Comparison of ENCODE assay signal across 8 mouse cellular contexts in genomic region chr2:132247539-132248313, GRCm38 (mm10). TPM values are rescaled to one million over a fixed set of nuclear protein-coding genes. Genes with fewer than 3 reads are reported as not detected.
DNase-seq lines count a peak whose midpoint lies in the region; ATAC-seq lines count a peak whose summit lies in the region.

Gene Tmem230, minus strand, starts transcription at chr2:132247807.

- H3K36me3 ChIP-seq in hindbrain, embryonic 15.5 days: peaks cover 17% of the 10 kb centered on the region; the same call in 1 of the 2 replicates

- H3K9me3 ChIP-seq in hindbrain, embryonic 15.5 days: no peaks in the 10 kb centered on the region

- 6% methylated on average over 50 of the region's 50 CpGs for WGBS in hindbrain, embryonic 15.5 days

- peak within 1 kb of the TSS; percentile 95 for H3K4me2 ChIP-seq in hindbrain, embryonic 15.5 days

- peak within 1 kb of the TSS; percentile 63 for H3K4me3 ChIP-seq in hindbrain, embryonic 15.5 days

- H3K9ac ChIP-seq in hindbrain, embryonic 15.5 days: peak within 1 kb of the TSS; percentile 53

- peak; percentile 96 for DNase-seq in T-cell, adult 2 months (ENCODE audit: low spot score)
- peak; percentile 91 to 93 for DNase-seq in cerebellum, postnatal 36 days
- DNase-seq in frontal cortex, postnatal 36 days (ENCODE audit: low spot score in 2 of 2): peak; percentile 92 to 97
- peak; percentile 92 for DNase-seq in left cerebral cortex, adult 11 months (ENCODE audit: low spot score)
- DNase-seq in lung, postnatal 4 days: peak; percentile 96
- peak; percentile 93 for DNase-seq in retina, postnatal 7 days (ENCODE audit: low read depth, low spot score)
- DNase-seq in urinary bladder, adult 2 months (ENCODE audit: low spot score): peak; percentile 73

- ATAC-seq in hindbrain, embryonic 15.5 days (ENCODE audit: low FRiP score, low read depth): peak; percentile 94

- peaks cover 29% of the 10 kb centered on the region for H3K4me1 ChIP-seq in hindbrain, embryonic 15.5 days (replicated peaks)

- no peaks in the 10 kb centered on the region for H3K27me3 ChIP-seq in hindbrain, embryonic 15.5 days

- H3K27ac ChIP-seq in hindbrain, embryonic 15.5 days (replicated peaks): peak within 1 kb of the TSS; percentile 81

RNA-seq across cellular contexts. Expression of gene Tmem230, which starts in this region (rescaled TPM):
- 43.7 and 51.1 TPM in 2 replicates for polyA plus RNA-seq in hindbrain, embryonic 15.5 days (2015; fragmentation: Nextera tagmentation; extraction: Ambion mirVana)
- 44.1 and 48.0 TPM in 2 replicates for polyA plus RNA-seq in urinary bladder, adult 2 months (2012; rRNA removed)

Comparison
In these comparisons a context has a peak if more than half of its experiments do, and no peak if none do; other contexts are left out.
1. Peak in every context shown above with its lines: DNase-seq, ATAC-seq, H3K4me3 ChIP-seq and H3K27ac ChIP-seq.